Mouse (Mus musculus) heart, postnatal 25 days (tissue): ENCODE data around the gene Cygb. TPM values are rescaled to one million over a fixed set of nuclear protein-coding genes. Genes with fewer than 3 reads are reported as not detected.
A peak's percentile ranks its signal among the peaks of the same experiment; 100 is the strongest.

Source experiments
- DNase-seq: peaks from one replicate; pipeline ENCODE4 v3.0.0; 2022; ENCODE audit warnings: low spot score
- intact Hi-C: fragments of 180-260 bp; cut with DNase I; formaldehyde crosslinking; loops from one replicate; pipeline ENCODE4 v1.15.1; 2025
- total RNA-seq, 2 experiments: library from RNA; stranded (reverse); gene quantifications; 2 replicates each; pipeline ENCODE4 v1.2.3; 2021

Gene Cygb
- total RNA-seq, result 10 to 100 TPM; 34.8 to 49.8 TPM

GRCm38 (mm10) chr11:116654255-116654821 lies at the start of gene Cygb:
TSS of gene Cygb (minus strand) at chr11:116654313.
- intact Hi-C loops, result no loop called here
- DNase-seq, result peak; percentile 47

GRCm38 (mm10) chr11:116701377-116701841 lies 47.3 kb upstream of the Cygb start:
- intact Hi-C loops, result no loop called here
- DNase-seq, result no peak

- intact Hi-C loops, result loop anchor here (5.0 kb wide), 1 partner anchor 100 kb away; no protein-coding TSS in a partner anchor
- DNase-seq, result no peak
These were observed 43.4 kb upstream of the Cygb start for GRCm38 (mm10) chr11:116697521-116697920.

GRCm38 (mm10) chr11:116696426-116696825 lies 42.3 kb upstream of the Cygb start:
- intact Hi-C loops, result loop anchor here (5.0 kb wide), 1 partner anchor 101 kb away; no protein-coding TSS in a partner anchor
- DNase-seq, result no peak

- DNase-seq, result no peak
- intact Hi-C loops, result loop anchor here (5.0 kb wide), 1 partner anchor 102 kb away; no protein-coding TSS in a partner anchor
These were observed 41.2 kb upstream of the Cygb start for GRCm38 (mm10) chr11:116695194-116695880.

GRCm38 (mm10) chr11:116694250-116695193 lies 40.4 kb upstream of the Cygb start:
- intact Hi-C loops, result loop anchor here (5.0 kb wide), 1 partner anchor 103 kb away; no protein-coding TSS in a partner anchor

GRCm38 (mm10) chr11:116693899-116694249 lies 39.8 kb upstream of the Cygb start:
- intact Hi-C loops, result no loop called here
- DNase-seq, result no peak

More at GRCm38 (mm10) chr11:116694250-116695193, 40.4 kb upstream of the Cygb start:
- DNase-seq, result peak; percentile 44

GRCm38 (mm10) chr11:116690701-116691575 lies 36.8 kb upstream of the Cygb start:
- DNase-seq, result no peak
- intact Hi-C loops, result loop anchor here (2.0 kb wide), 1 partner anchor 18 kb away; no protein-coding TSS in a partner anchor

- intact Hi-C loops, result loop anchor here (2.0 kb wide), 1 partner anchor 17 kb away; no protein-coding TSS in a partner anchor
- no peak for DNase-seq
These were observed 35.5 kb upstream of the Cygb start for GRCm38 (mm10) chr11:116689622-116690021.

GRCm38 (mm10) chr11:116687897-116688296 lies 33.8 kb upstream of the Cygb start:
- no peak for DNase-seq
- intact Hi-C loops, result no loop called here

GRCm38 (mm10) chr11:116685729-116686128 lies 31.6 kb upstream of the Cygb start:
- DNase-seq, result no peak
- intact Hi-C loops, result no loop called here

- DNase-seq, result no peak
- intact Hi-C loops, result no loop called here
These were observed 29.7 kb upstream of the Cygb start for GRCm38 (mm10) chr11:116683777-116684176.

GRCm38 (mm10) chr11:116682501-116683144 lies 28.5 kb upstream of the Cygb start:
- intact Hi-C loops, result no loop called here
- no peak for DNase-seq

GRCm38 (mm10) chr11:116681147-116681546 lies 27.0 kb upstream of the Cygb start:
- DNase-seq, result no peak
- intact Hi-C loops, result no loop called here

- intact Hi-C loops, result no loop called here
These were observed 26.4 kb upstream of the Cygb start for GRCm38 (mm10) chr11:116680321-116681091.

GRCm38 (mm10) chr11:116679148-116679547 lies 25.0 kb upstream of the Cygb start:
- DNase-seq, result no peak
- intact Hi-C loops, result loop anchor here (10.0 kb wide), 1 partner anchor 126 kb away; no protein-coding TSS in a partner anchor

More at GRCm38 (mm10) chr11:116680321-116681091, 26.4 kb upstream of the Cygb start:
- no peak for DNase-seq

- no peak for DNase-seq
- intact Hi-C loops, result loop anchor here (10.0 kb wide), 1 partner anchor 127 kb away; no protein-coding TSS in a partner anchor
These were observed 23.8 kb upstream of the Cygb start for GRCm38 (mm10) chr11:116677711-116678441.
